Comparison of ENCODE assay signal across 17 mouse cellular contexts in the genomic region with DNA sequence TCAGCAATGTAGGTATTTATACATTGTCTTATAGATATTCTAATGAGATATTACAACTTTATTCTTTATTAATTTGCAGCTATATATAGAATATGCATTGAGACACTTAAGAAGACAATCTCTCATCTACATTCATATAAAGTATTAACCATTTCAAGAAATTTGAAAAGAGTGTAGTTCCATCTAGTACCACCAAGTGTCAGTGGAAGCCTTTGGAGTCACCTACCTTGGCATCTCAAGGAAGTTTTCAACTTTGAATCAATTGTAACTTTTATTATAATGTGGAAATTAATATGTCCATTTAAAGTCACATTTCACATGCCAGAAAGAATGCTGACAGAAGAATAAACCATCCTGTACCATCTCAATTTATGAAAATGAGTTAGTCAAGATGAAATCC. TPM values are rescaled to one million over a fixed set of nuclear protein-coding genes. Genes with fewer than 3 reads are reported as not detected.
DNase-seq lines count a peak whose midpoint lies in the region; ATAC-seq and TF ChIP-seq lines count a peak whose summit lies in the region.
"Had no signal": no experiment of that assay in that cellular context is flagged by ENCODE, and none has a peak within 500 bp of the region (broad histone marks: within the 10 kb centered on the region; RNA-seq: fewer than 3 reads in every experiment).

No protein-coding gene starts in this region.

- no peak overlapping the region for H3K9ac ChIP-seq in hindbrain, embryonic 14.5 days
- no peak overlapping the region for H3K9ac ChIP-seq in hindbrain, embryonic 13.5 days
- H3K9ac ChIP-seq in midbrain, postnatal 0 days (replicated peaks; ENCODE audit: low read length, poor library complexity, severe bottlenecking): no peak overlapping the region
- H3K9ac ChIP-seq in midbrain, embryonic 13.5 days (replicated peaks): no peak overlapping the region
- H3K9ac ChIP-seq: lung, embryonic 15.5 days; neural tube, embryonic 13.5 days had no signal

- H3K4me1 ChIP-seq in hindbrain, embryonic 14.5 days (replicated peaks; ENCODE audit: control insufficient read depth, insufficient read depth, low read length): no peaks in the 10 kb centered on the region
- H3K4me1 ChIP-seq in hindbrain, embryonic 13.5 days (replicated peaks): no peaks in the 10 kb centered on the region
- no peaks in the 10 kb centered on the region for H3K4me1 ChIP-seq in midbrain, postnatal 0 days (ENCODE audit: insufficient read depth, low read length)
- H3K4me1 ChIP-seq in midbrain, embryonic 13.5 days (replicated peaks): no peaks in the 10 kb centered on the region
- H3K4me1 ChIP-seq: limb, embryonic 10.5 days; lung, embryonic 15.5 days; neural tube, embryonic 13.5 days had no signal

- ATAC-seq in hindbrain, embryonic 14.5 days (ENCODE audit: low FRiP score): no peak
- no peak for ATAC-seq in hindbrain, embryonic 13.5 days (ENCODE audit: low FRiP score)
- no peak for ATAC-seq in midbrain, postnatal 0 days (ENCODE audit: low FRiP score)
- no peak for ATAC-seq in midbrain, embryonic 13.5 days

- no peaks in the 10 kb centered on the region for H3K27me3 ChIP-seq in hindbrain, embryonic 14.5 days (ENCODE audit: control insufficient read depth, insufficient read depth, low read length)
- H3K27me3 ChIP-seq in hindbrain, embryonic 13.5 days: no peaks in the 10 kb centered on the region
- H3K27me3 ChIP-seq in midbrain, postnatal 0 days (ENCODE audit: insufficient read depth, low read length): no peaks in the 10 kb centered on the region
- no peaks in the 10 kb centered on the region for H3K27me3 ChIP-seq in midbrain, embryonic 13.5 days
- H3K27me3 ChIP-seq: lung, embryonic 15.5 days; neural tube, embryonic 13.5 days had no signal

- no peaks in the 10 kb centered on the region for H3K36me3 ChIP-seq in hindbrain, embryonic 14.5 days (replicated peaks; ENCODE audit: control insufficient read depth, insufficient read depth)
- H3K36me3 ChIP-seq in hindbrain, embryonic 13.5 days: no peaks in the 10 kb centered on the region
- no peaks in the 10 kb centered on the region for H3K36me3 ChIP-seq in midbrain, postnatal 0 days (ENCODE audit: insufficient read depth, low read length)
- H3K36me3 ChIP-seq in midbrain, embryonic 13.5 days: no peaks in the 10 kb centered on the region
- H3K36me3 ChIP-seq: limb, embryonic 10.5 days; lung, embryonic 15.5 days; neural tube, embryonic 13.5 days had no signal

- H3K27ac ChIP-seq in hindbrain, embryonic 14.5 days: no peak overlapping the region
- no peak overlapping the region for H3K27ac ChIP-seq in hindbrain, embryonic 13.5 days
- no peak overlapping the region for H3K27ac ChIP-seq in midbrain, postnatal 0 days (ENCODE audit: low read depth, low read length)
- no peak overlapping the region for H3K27ac ChIP-seq in midbrain, embryonic 13.5 days
- H3K27ac ChIP-seq: limb, embryonic 10.5 days; lung, embryonic 15.5 days; neural tube, embryonic 13.5 days had no signal

- H3K9me3 ChIP-seq in hindbrain, embryonic 14.5 days (ENCODE audit: control insufficient read depth, low read length): no peaks in the 10 kb centered on the region
- H3K9me3 ChIP-seq in hindbrain, embryonic 13.5 days: no peaks in the 10 kb centered on the region
- no peaks in the 10 kb centered on the region for H3K9me3 ChIP-seq in midbrain, postnatal 0 days (ENCODE audit: low read length)
- H3K9me3 ChIP-seq in midbrain, embryonic 13.5 days: no peaks in the 10 kb centered on the region
- H3K9me3 ChIP-seq: limb, embryonic 10.5 days; lung, embryonic 15.5 days; neural tube, embryonic 13.5 days had no signal

- DNase-seq in hindbrain, embryonic 14.5 days (ENCODE audit: low spot score): peak; percentile 71
- peak; percentile 53 for DNase-seq in midbrain, postnatal 0 days (ENCODE audit: low spot score)
- DNase-seq in brain, embryonic 18.5 days (ENCODE audit: low read depth, low spot score): peak; percentile 8
- no peak for DNase-seq in gastrocnemius, postnatal 25 days
- DNase-seq in right cerebral cortex, postnatal 36 days (ENCODE audit: low spot score in 2 of 2): no peak
- DNase-seq: embryo, embryonic 11 days; heart, adult 11 months; kidney, adult 2 months; right cerebral cortex, postnatal 4 days had no signal

- no peak overlapping the region for H3K4me2 ChIP-seq in hindbrain, embryonic 14.5 days (replicated peaks)
- no peak overlapping the region for H3K4me2 ChIP-seq in hindbrain, embryonic 13.5 days
- no peak overlapping the region for H3K4me2 ChIP-seq in midbrain, postnatal 0 days (ENCODE audit: low read depth, low read length, poor library complexity, severe bottlenecking)
- no peak overlapping the region for H3K4me2 ChIP-seq in midbrain, embryonic 13.5 days (replicated peaks)
- H3K4me2 ChIP-seq: lung, embryonic 15.5 days; neural tube, embryonic 13.5 days had no signal

- peak; percentile 88 for TF ChIP-seq CTCF in midbrain, postnatal 0 days (IDR thresholded peaks at IDR 0.05)

- no peak overlapping the region for H3K4me3 ChIP-seq in hindbrain, embryonic 14.5 days (replicated peaks; ENCODE audit: low read length)
- H3K4me3 ChIP-seq in hindbrain, embryonic 13.5 days: no peak overlapping the region
- no peak overlapping the region for H3K4me3 ChIP-seq in midbrain, postnatal 0 days (ENCODE audit: low read depth, low read length)
- H3K4me3 ChIP-seq in midbrain, embryonic 13.5 days (replicated peaks): no peak overlapping the region
- H3K4me3 ChIP-seq: limb, embryonic 10.5 days; lung, embryonic 15.5 days; neural tube, embryonic 13.5 days had no signal

RNA-seq across cellular contexts. Expression of a gene that starts 52.8 kb away (rescaled TPM):
- 8.6 TPM in 2 replicates for polyA plus RNA-seq in hindbrain, embryonic 14.5 days (2014; fragmentation: Nextera tagmentation; extraction: Ambion mirVana)
- 4.8 and 6.9 TPM in 2 replicates for polyA plus RNA-seq in hindbrain, embryonic 13.5 days (2015; fragmentation: Nextera tagmentation; extraction: Ambion mirVana)
- total RNA-seq in midbrain, postnatal 0 days (2014; rRNA removed): 10.9 and 13.7 TPM in 2 replicates
- polyA plus RNA-seq in midbrain, postnatal 0 days (2015; fragmentation: Nextera tagmentation; extraction: Ambion mirVana): 6.6 and 7.7 TPM in 2 replicates
- 4.1 and 6.0 TPM in 2 replicates for polyA plus RNA-seq in midbrain, embryonic 13.5 days (2015; fragmentation: Nextera tagmentation; extraction: Ambion mirVana)
- not detected for total RNA-seq in gastrocnemius, postnatal 25 days (2021)
- total RNA-seq: hematopoietic stem cell, adult 5-6 weeks had no signal
- polyA plus RNA-seq: kidney, adult 2 months; stomach, embryonic 16.5 days had no signal

RNA-seq across cellular contexts. Expression of a gene that starts 57.4 kb away (rescaled TPM):
- not detected in 2 replicates for polyA plus RNA-seq in hindbrain, embryonic 14.5 days (2014; fragmentation: Nextera tagmentation; extraction: Ambion mirVana)
- polyA plus RNA-seq in hindbrain, embryonic 13.5 days (2015; fragmentation: Nextera tagmentation; extraction: Ambion mirVana): not detected in 2 replicates
- total RNA-seq in midbrain, postnatal 0 days (2014; rRNA removed): not detected in 2 replicates
- 0.09 TPM in 1 of 2 replicates, not detected in the other for polyA plus RNA-seq in midbrain, postnatal 0 days (2015; fragmentation: Nextera tagmentation; extraction: Ambion mirVana)
- not detected in 2 replicates for polyA plus RNA-seq in midbrain, embryonic 13.5 days (2015; fragmentation: Nextera tagmentation; extraction: Ambion mirVana)
- total RNA-seq in gastrocnemius, postnatal 25 days (2021): not detected
- total RNA-seq: adrenal gland, adult 18-20 months; hematopoietic stem cell, adult 5-6 weeks had no signal
- polyA plus RNA-seq: kidney, adult 2 months; limb, embryonic 10.5 days; lung, embryonic 15.5 days; neural tube, embryonic 13.5 days; stomach, embryonic 16.5 days had no signal

Comparison
In these comparisons a context has a peak if more than half of its experiments do, and no peak if none do; other contexts are left out.
1. DNase-seq: peak in hindbrain, embryonic 14.5 days (single experiment), midbrain, postnatal 0 days (single experiment) and brain, embryonic 18.5 days (single experiment); none in gastrocnemius, postnatal 25 days (single experiment) and right cerebral cortex, postnatal 36 days (0 of 2).